7 mouse cellular contexts compared by ENCODE assay signal in genomic region chr1:105891032-105891725, GRCm38 (mm10).
DNase-seq lines count a peak whose midpoint lies in the region; ATAC-seq and TF ChIP-seq lines count a peak whose summit lies in the region.

No protein-coding gene starts in this region.

- H3K36me3 ChIP-seq in intestine, embryonic 16.5 days (ENCODE audit: control insufficient read depth, insufficient read depth, low read length): no peaks in the 10 kb centered on the region
- H3K36me3 ChIP-seq in midbrain, embryonic 13.5 days: no peaks in the 10 kb centered on the region
- H3K36me3 ChIP-seq in small intestine, adult 2 months (ENCODE audit: control insufficient read depth, insufficient read depth, low read length): no peaks in the 10 kb centered on the region

- H3K4me3 ChIP-seq in intestine, embryonic 16.5 days (ENCODE audit: low read length): no peak overlapping the region
- no peak overlapping the region for H3K4me3 ChIP-seq in midbrain, embryonic 13.5 days (replicated peaks)
- H3K4me3 ChIP-seq in small intestine, adult 2 months (ENCODE audit: low read depth, low read length): no peak overlapping the region

- no peaks in the 10 kb centered on the region for H3K27me3 ChIP-seq in intestine, embryonic 16.5 days (replicated peaks; ENCODE audit: control insufficient read depth, insufficient read depth, low read length)
- H3K27me3 ChIP-seq in midbrain, embryonic 13.5 days: no peaks in the 10 kb centered on the region
- H3K27me3 ChIP-seq in small intestine, adult 2 months (ENCODE audit: control insufficient read depth, insufficient read depth, low read length): no peaks in the 10 kb centered on the region

- no peak for TF ChIP-seq POLR2A in small intestine, adult 2 months (IDR thresholded peaks at IDR 0.05; ENCODE audit: low read depth, low read length)

- no peaks in the 10 kb centered on the region for H3K4me1 ChIP-seq in intestine, embryonic 16.5 days (ENCODE audit: control insufficient read depth, insufficient read depth, low read length)
- no peaks in the 10 kb centered on the region for H3K4me1 ChIP-seq in midbrain, embryonic 13.5 days (replicated peaks)
- H3K4me1 ChIP-seq in small intestine, adult 2 months (ENCODE audit: control insufficient read depth, insufficient read depth, insufficient read length, low read length): no peaks in the 10 kb centered on the region; the same call in 1 of the 2 replicates

- peak; percentile 93; the same call in 1 of the 2 replicates for TF ChIP-seq CTCF in small intestine, adult 2 months (IDR thresholded peaks at IDR 0.05; ENCODE audit: extremely low read depth, insufficient read length, insufficient replicate concordance, low read depth, low read length)

- intact Hi-C loops in left cerebral cortex, postnatal 14 days (cut with DNase I): loop anchor here (5.0 kb wide), 2 partner anchors 101 to 146 kb away; partner anchors contain the start of gene Zcchc2

- DNase-seq in R1 (ENCODE audit: low read depth, low spot score): peak; percentile 69
- DNase-seq in cerebellum, adult 18-20 months: peak; percentile 89 to 92
- DNase-seq in gastrocnemius, adult 18-20 months (ENCODE audit: low spot score): peak; percentile 94
- peak; percentile 61 to 79 for DNase-seq in left cerebral cortex, postnatal 14 days (ENCODE audit: low spot score in 2 of 2)

- peak; percentile 72; the same call in 1 of the 2 replicates for ATAC-seq in intestine, embryonic 16.5 days
- 0 out of 2 replicates have a peak, but pooled peaks have one; percentile 62 for ATAC-seq in midbrain, embryonic 13.5 days

- H3K4me2 ChIP-seq in intestine, embryonic 16.5 days (ENCODE audit: low read depth, low read length): no peak overlapping the region
- no peak overlapping the region for H3K4me2 ChIP-seq in midbrain, embryonic 13.5 days (replicated peaks)

- no peak overlapping the region for H3K27ac ChIP-seq in intestine, embryonic 16.5 days (ENCODE audit: low read length)
- no peak overlapping the region for H3K27ac ChIP-seq in midbrain, embryonic 13.5 days
- no peak overlapping the region for H3K27ac ChIP-seq in small intestine, adult 2 months (ENCODE audit: insufficient read depth, low read depth, low read length)

- 30% methylated on average over 15 of the region's 15 CpGs for WGBS in intestine, embryonic 16.5 days
- WGBS in midbrain, embryonic 13.5 days: 42% methylated on average over 15 of the region's 15 CpGs
- WGBS in small intestine, adult 2 months: 20% methylated on average over 15 of the region's 15 CpGs

- H3K9me3 ChIP-seq in intestine, embryonic 16.5 days (ENCODE audit: control insufficient read depth, low read length): no peaks in the 10 kb centered on the region
- H3K9me3 ChIP-seq in midbrain, embryonic 13.5 days: no peaks in the 10 kb centered on the region

- H3K9ac ChIP-seq in intestine, embryonic 16.5 days (ENCODE audit: low read depth, low read length): no peak overlapping the region
- H3K9ac ChIP-seq in midbrain, embryonic 13.5 days (replicated peaks): no peak overlapping the region
